Mouse (Mus musculus) intestine, embryonic 14.5 days (tissue): ENCODE data around the gene Ttc22. TPM values are rescaled to one million over a fixed set of nuclear protein-coding genes. Genes with fewer than 3 reads are reported as not detected.

ENCODE experiments used
- ATAC-seq: fragments of 200-750 bp; cut with Nextera tagmentation; replicated peaks from 2 replicates; pipeline ENCODE4 v1.8.0; 2017; ENCODE audit warnings: low read depth, moderate number of reproducible peaks, moderate TSS enrichment, moderate library complexity; ENCODE audit not compliant: low FRiP score, low TSS enrichment
- DNase-seq: peaks from one replicate; pipeline ENCODE4 v3.0.0-alpha.2; 2018; ENCODE audit warnings: low spot score
- H3K27ac ChIP-seq: fragments of 300-500 bp; sonication (generic); 2 replicates; pipeline ENCODE4 v1.5.1; 2014; ENCODE audit warnings: low read depth, mild to moderate bottlenecking, control low read depth
- H3K27me3 ChIP-seq: fragments of 300-500 bp; sonication (generic); replicated peaks from 2 replicates; pipeline ENCODE4 v1.6.1; 2014; ENCODE audit warnings: low read length, control low read depth; ENCODE audit not compliant: control insufficient read depth, insufficient read depth
- H3K36me3 ChIP-seq: fragments of 300-500 bp; sonication (generic); 2 replicates; pipeline ENCODE4 v1.6.1; 2014; ENCODE audit warnings: low read length, control low read depth; ENCODE audit not compliant: control insufficient read depth, insufficient read depth
- H3K4me1 ChIP-seq: fragments of 300-500 bp; sonication (generic); replicated peaks from 2 replicates; pipeline ENCODE4 v1.6.1; 2014; ENCODE audit warnings: low read length, control low read depth, mixed read lengths; ENCODE audit not compliant: control insufficient read depth, insufficient read depth
- H3K4me2 ChIP-seq: fragments of 300-500 bp; sonication (generic); 2 replicates; pipeline ENCODE4 v1.6.1; 2014; ENCODE audit warnings: low read length
- H3K4me3 ChIP-seq: fragments of 300-500 bp; sonication (generic); 2 replicates; pipeline ENCODE4 v1.5.1; 2014; ENCODE audit warnings: low read depth, low read length, control low read depth, mixed read lengths
- H3K9ac ChIP-seq: fragments of 300-500 bp; sonication (generic); 2 replicates; pipeline ENCODE4 v1.6.1; 2014; ENCODE audit warnings: mild to moderate bottlenecking, low read length
- H3K9me3 ChIP-seq: fragments of 300-500 bp; sonication (generic); 2 replicates; pipeline ENCODE4 v1.6.1; 2016; ENCODE audit warnings: low read length, control low read depth; ENCODE audit not compliant: control insufficient read depth
- WGBS: fragments of 180-500 bp; shearing (Covaris S2); extraction: QIAGEN DNeasy Blood & Tissue Kit; methylation state at CpG from one replicate; pipeline ENCODE4 v1.1.7; 2014; 5-methylcytosine and 5-hydroxymethylcytosine counted together
- polyA plus RNA-seq: library from polyadenylated mRNA; unstranded; fragments of >200 nt; fragmentation: Nextera tagmentation; extraction: Ambion mirVana; gene quantifications from 2 replicates; pipeline ENCODE4 v1.2.1, GENCODE M21; 2014

Ttc22 gene
- polyA plus RNA-seq, 1 experiment from 2014 or later = 2.0 TPM

DNA sequence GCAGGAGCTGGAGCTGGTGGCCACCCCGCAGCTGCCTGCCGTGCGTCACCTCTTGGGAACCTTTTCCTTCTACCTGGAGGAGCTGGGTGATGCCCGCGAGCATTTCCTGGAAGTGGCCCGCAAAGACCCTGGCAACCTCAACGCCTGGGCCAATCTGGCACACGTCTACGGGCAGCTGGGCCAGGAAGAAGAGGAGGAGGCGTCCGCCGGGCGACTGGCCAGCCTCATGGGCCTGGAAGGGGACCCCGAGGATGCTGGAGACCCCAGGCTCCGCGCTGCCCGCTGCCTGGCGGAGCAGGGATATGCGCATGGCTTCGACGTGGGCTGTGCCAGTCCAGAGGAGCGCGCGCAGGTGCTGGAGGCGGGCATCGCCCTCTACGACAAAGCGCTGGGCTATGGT lies 480 bp downstream of the Ttc22 start:
- H3K4me2 ChIP-seq = peak overlapping the region; percentile 36

DNA sequence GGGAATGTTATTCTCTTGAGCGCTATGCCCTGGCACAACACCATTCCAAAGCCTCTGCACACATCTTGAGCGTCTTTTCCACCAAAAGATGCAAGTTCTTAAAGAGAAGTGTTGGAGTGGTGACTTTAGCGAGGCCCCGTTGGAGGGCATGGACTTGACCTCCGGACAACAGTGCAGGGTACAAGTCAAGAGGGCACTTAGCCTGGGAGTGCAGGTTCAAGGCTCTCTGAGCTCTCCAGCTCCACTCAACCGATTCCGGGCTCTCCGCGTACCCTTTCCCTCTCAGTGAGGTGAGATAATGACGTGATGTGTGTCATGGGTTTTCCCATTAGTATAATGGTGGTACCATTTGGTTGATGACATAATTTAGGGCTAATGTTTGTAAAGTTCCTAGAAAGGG lies 2.0 kb downstream of the Ttc22 start:
- Histone ChIP-seq H3K27ac (no peak overlapping the region), H3K36me3 (no peaks in the 10 kb centered on the region)

More for the DNA sequence above, 480 bp downstream of the Ttc22 start:
- WGBS = 33% methylated on average over 28 of the region's 28 CpGs
- ATAC-seq (no peak), DNase-seq (no peak)
- H3K36me3 ChIP-seq = no peaks in the 10 kb centered on the region
- H3K4me1 ChIP-seq = no peaks in the 10 kb centered on the region
- no peaks in the 10 kb centered on the region for H3K9me3 ChIP-seq
- no peak overlapping the region for H3K9ac ChIP-seq
- H3K27ac ChIP-seq = no peak overlapping the region
- H3K27me3 ChIP-seq = peaks cover 30% of the 10 kb centered on the region
- no peak overlapping the region for H3K4me3 ChIP-seq

GRCm38 (mm10) chr4:106627809-106628208 lies 5.6 kb downstream of the Ttc22 start:
- Histone ChIP-seq H3K9me3 (no peaks in the 10 kb centered on the region), H3K36me3 (no peaks in the 10 kb centered on the region), H3K4me3 (no peak overlapping the region), H3K27me3 (peaks cover 15% of the 10 kb centered on the region), H3K4me2 (no peak overlapping the region), H3K4me1 (peaks cover 21% of the 10 kb centered on the region), H3K27ac (no peak overlapping the region), H3K9ac (no peak overlapping the region)
- WGBS = 88% methylated on average over 5 of the region's 5 CpGs
- no peak for DNase-seq
- no peak for ATAC-seq

More for the DNA sequence above, 2.0 kb downstream of the Ttc22 start:
- no peak for ATAC-seq
- 89% methylated on average over 10 of the region's 10 CpGs for WGBS
- Histone ChIP-seq H3K9me3 (no peaks in the 10 kb centered on the region), H3K27me3 (peaks cover 30% of the 10 kb centered on the region), H3K9ac (no peak overlapping the region), H3K4me3 (no peak overlapping the region), H3K4me2 (no peak overlapping the region), H3K4me1 (no peaks in the 10 kb centered on the region)
- peak; percentile 43 for DNase-seq

DNA sequence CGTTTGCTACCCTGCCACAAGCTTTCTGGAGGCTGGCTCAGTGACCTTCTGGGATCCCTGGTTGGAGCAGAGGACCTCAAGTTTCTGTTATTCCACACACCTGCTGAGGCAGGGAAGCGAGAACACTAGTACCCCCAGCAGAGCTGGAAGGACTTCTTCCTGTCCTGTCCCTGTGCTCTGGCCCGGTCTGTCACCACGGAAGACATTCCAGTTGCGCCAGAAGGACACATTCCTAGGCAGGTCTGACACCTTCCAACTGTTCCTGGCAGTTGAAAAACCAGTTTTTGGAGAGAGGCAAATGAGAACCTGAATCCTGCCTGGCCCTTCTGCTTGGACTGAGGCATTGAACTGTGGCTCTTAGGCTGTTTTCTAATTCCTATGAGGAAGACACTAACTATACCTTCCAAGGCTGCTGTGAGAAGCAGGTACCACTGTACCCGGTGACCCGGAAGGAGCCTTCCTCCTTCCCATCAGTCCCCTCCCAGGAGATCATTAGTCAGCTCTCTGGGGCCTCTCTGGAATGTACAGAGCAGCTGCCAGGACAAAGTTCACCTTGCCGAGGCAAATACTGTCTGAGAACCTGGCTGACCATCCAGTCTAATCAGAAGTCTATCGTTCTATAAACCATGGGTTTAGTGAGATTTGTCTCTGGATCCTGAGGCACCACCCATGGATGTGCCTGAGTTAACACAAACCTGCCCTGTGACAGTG lies 6.6 kb downstream of the Ttc22 start:
- Histone ChIP-seq H3K27me3 (peaks cover 5% of the 10 kb centered on the region), H3K4me3 (no peak overlapping the region), H3K9ac (no peak overlapping the region), H3K4me2 (no peak overlapping the region; the same call in 1 of the 2 replicates), H3K27ac (0 out of 2 replicates have a peak overlapping the region, but pooled peaks have one; percentile 38), H3K9me3 (no peaks in the 10 kb centered on the region), H3K36me3 (no peaks in the 10 kb centered on the region), H3K4me1 (peaks cover 29% of the 10 kb centered on the region)
- WGBS = 30% methylated on average over 9 of the region's 9 CpGs
- DNase-seq = no peak
- peak; percentile 66 for ATAC-seq

DNA sequence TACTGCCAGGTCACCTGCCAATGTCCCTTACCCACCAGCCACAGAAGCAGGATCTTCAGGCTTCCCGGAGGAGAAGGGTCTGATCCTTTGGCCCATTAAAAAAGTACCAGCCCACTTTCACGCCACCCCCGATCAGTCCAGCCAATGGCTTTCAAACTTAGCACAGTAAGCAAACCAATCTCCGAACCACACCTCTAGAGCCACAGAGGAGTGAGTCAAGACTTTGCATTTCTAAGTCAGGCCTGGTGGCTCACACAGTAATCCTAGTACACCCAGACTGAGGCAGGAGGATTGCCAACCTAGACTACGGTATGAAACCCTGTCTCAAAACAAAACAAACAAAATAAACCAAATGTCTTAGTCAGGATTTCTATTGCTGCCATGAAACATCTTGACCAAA lies 7.1 kb downstream of the Ttc22 start:
- WGBS = 51% methylated on average over 5 of the region's 5 CpGs
- Histone ChIP-seq H3K9ac (no peak overlapping the region), H3K4me1 (peaks cover 31% of the 10 kb centered on the region), H3K36me3 (no peaks in the 10 kb centered on the region), H3K27me3 (no peaks in the 10 kb centered on the region), H3K4me3 (no peak overlapping the region), H3K4me2 (no peak overlapping the region; the same call in 1 of the 2 replicates), H3K9me3 (no peaks in the 10 kb centered on the region), H3K27ac (0 out of 2 replicates have a peak overlapping the region, but pooled peaks have one; percentile 38)
- DNase-seq = no peak
- no peak for ATAC-seq

GRCm38 (mm10) chr4:106630333-106631220 lies 8.3 kb downstream of the Ttc22 start:
- H3K4me3 ChIP-seq = no peak overlapping the region
- no peaks in the 10 kb centered on the region for H3K9me3 ChIP-seq
- H3K36me3 ChIP-seq = no peaks in the 10 kb centered on the region
- DNase-seq (peak; percentile 84), ATAC-seq (peak; percentile 24; the same call in 1 of the 2 replicates)
- 0 out of 2 replicates have a peak overlapping the region, but pooled peaks have one; percentile 38 for H3K27ac ChIP-seq
- no peaks in the 10 kb centered on the region for H3K27me3 ChIP-seq
- peaks cover 31% of the 10 kb centered on the region for H3K4me1 ChIP-seq
- WGBS = 19% methylated on average over 14 of the region's 14 CpGs
- H3K9ac ChIP-seq = no peak overlapping the region
- H3K4me2 ChIP-seq = no peak overlapping the region

DNA sequence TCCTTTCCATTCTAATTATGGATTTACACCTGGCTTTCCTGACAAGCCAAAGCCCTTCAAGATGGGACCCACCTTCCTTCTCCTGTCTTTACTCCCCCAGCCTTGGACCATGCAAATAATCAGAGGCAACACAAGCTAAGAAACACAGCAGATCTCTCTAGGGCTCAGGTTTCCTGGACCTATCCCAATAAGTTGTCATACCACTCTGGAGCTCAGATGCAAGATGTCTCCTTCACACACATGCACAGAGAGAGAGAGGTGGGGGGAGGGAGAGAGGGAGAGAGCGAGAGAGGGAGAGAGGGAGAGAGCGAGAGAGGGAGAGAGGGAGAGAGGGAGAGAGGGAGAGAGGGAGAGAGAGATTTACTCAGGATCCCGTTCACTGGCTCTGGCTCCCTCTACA lies 10.1 kb downstream of the Ttc22 start:
- ATAC-seq (no peak), DNase-seq (no peak)
- no peaks in the 10 kb centered on the region for H3K9me3 ChIP-seq
- no peak overlapping the region for H3K4me3 ChIP-seq
- no peak overlapping the region for H3K4me2 ChIP-seq
- H3K4me1 ChIP-seq = peaks cover 31% of the 10 kb centered on the region
- H3K27ac ChIP-seq = no peak overlapping the region; the same call in 1 of the 2 replicates
- H3K36me3 ChIP-seq = no peaks in the 10 kb centered on the region
- no peaks in the 10 kb centered on the region for H3K27me3 ChIP-seq
- WGBS = 50% methylated on average over 1 of the region's 3 CpGs
- H3K9ac ChIP-seq = no peak overlapping the region

GRCm38 (mm10) chr4:106633281-106634085 lies 11.3 kb downstream of the Ttc22 start:
- Histone ChIP-seq H3K9me3 (no peaks in the 10 kb centered on the region), H3K4me1 (peaks cover 31% of the 10 kb centered on the region), H3K27ac (peak overlapping the region; percentile 69; the same call in 1 of the 2 replicates), H3K27me3 (no peaks in the 10 kb centered on the region), H3K36me3 (no peaks in the 10 kb centered on the region), H3K4me3 (no peak overlapping the region), H3K4me2 (no peak overlapping the region), H3K9ac (no peak overlapping the region)
- no peak for DNase-seq
- ATAC-seq = no peak
- 28% methylated on average over 8 of the region's 8 CpGs for WGBS
